Mouse (Mus musculus) kidney, adult 11 months (tissue): ENCODE measurements around the gene Pcx.

Experiments used
- DNase-seq: peaks from one replicate; pipeline ENCODE4 v3.0.0; 2022

Gene Pcx

GRCm38 (mm10) chr19:4590025-4590424, 79.8 kb downstream of the Pcx start:
- no peak for DNase-seq

GRCm38 (mm10) chr19:4593792-4594522, 83.7 kb downstream of the Pcx start:
- DNase-seq, result peak; percentile 92

GRCm38 (mm10) chr19:4596071-4596470, 85.8 kb downstream of the Pcx start:
- peak; percentile 42 for DNase-seq

GRCm38 (mm10) chr19:4602459-4602858, 92.2 kb downstream of the Pcx start:
- no peak for DNase-seq

- peak; percentile 65 for DNase-seq
These were observed 93.8 kb downstream of the Pcx start for GRCm38 (mm10) chr19:4603801-4604723.

GRCm38 (mm10) chr19:4605654-4606053, 95.4 kb downstream of the Pcx start:
- DNase-seq, result no peak

- DNase-seq, result no peak
These were observed 97.1 kb downstream of the Pcx start for GRCm38 (mm10) chr19:4607406-4607805.

GRCm38 (mm10) chr19:4608511-4608910, 98.2 kb downstream of the Pcx start:
- DNase-seq, result no peak

GRCm38 (mm10) chr19:4610109-4610508, 99.8 kb downstream of the Pcx start:
- DNase-seq, result no peak

GRCm38 (mm10) chr19:4612181-4612961, 102.1 kb downstream of the Pcx start:
- DNase-seq, result no peak

- peak; percentile 9 for DNase-seq
These were observed 103.4 kb downstream of the Pcx start for GRCm38 (mm10) chr19:4613464-4614304.

GRCm38 (mm10) chr19:4614305-4615150, 104.3 kb downstream of the Pcx start:
- peak; percentile 23 for DNase-seq

- DNase-seq, result peak; percentile 77
These were observed 105.2 kb downstream of the Pcx start, which contains the start of gene Lrfn4 for GRCm38 (mm10) chr19:4615151-4616093. Lrfn4 (minus strand) TSS chr19:4615667.

- DNase-seq, result peak; percentile 9
These were observed 106.3 kb downstream of the Pcx start for GRCm38 (mm10) chr19:4616546-4616945.

- no peak for DNase-seq
These were observed 107.9 kb downstream of the Pcx start for GRCm38 (mm10) chr19:4618183-4618582.

- no peak for DNase-seq
These were observed 109.2 kb downstream of the Pcx start for GRCm38 (mm10) chr19:4619461-4619860.

- no peak for DNase-seq
These were observed 110.4 kb downstream of the Pcx start for GRCm38 (mm10) chr19:4620721-4621120.

GRCm38 (mm10) chr19:4622780-4623179, 112.5 kb downstream of the Pcx start:
- DNase-seq, result no peak

GRCm38 (mm10) chr19:4623419-4623818, 113.1 kb downstream of the Pcx start:
- no peak for DNase-seq

- DNase-seq, result no peak
These were observed 113.7 kb downstream of the Pcx start for GRCm38 (mm10) chr19:4624006-4624405.
